Mouse (Mus musculus): ENCODE results near the gene Rtl5. TPM values are rescaled to one million over a fixed set of nuclear protein-coding genes. Genes with fewer than 3 reads are reported as not detected.

The Rtl5 gene
- total RNA-seq (2023), result 1.3 and 4.8 TPM in 2 replicates

DNA sequence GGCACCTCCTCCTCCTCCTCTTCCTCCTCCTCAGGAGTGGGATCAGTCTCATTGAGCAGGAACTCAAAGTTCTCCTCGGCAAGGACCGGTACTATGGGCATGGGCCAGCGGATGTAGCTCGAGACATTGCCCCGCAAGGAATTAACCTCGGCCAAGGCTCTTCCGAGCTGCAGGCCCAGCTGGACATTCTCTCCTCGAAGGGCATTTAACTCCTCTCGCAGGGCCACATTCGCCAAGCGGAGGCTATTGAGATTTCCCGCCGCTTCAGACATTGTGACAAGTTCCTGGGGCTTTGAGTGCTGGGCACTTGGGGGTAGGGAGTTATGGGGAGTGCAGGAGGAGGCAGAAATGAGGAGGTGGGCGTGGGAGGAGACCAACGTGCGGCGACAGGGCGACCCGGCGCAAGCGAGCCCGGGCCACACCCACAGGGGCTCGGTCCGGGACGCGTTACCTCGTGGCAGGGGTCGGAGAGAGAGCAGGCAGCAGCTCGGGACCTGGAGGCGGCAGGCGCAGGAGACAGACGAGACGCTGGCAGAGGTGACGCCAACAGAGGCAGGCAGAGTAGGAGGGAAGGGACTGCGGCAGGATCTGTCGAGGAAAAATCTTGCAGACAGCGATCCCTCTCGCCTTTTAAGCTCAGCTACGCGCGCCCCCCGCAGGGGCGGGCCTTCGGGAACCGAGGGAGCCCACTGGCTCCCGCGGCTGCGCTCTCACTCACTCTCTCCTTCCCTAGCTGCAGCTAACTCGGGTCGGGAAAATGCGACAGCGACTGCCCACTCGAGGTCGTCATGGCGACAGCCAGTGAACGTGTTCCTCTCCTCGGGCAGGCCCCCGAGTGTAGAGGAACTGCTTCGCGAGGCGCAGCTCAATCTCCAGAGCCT lies at the start of gene Rtl5:
TSS of gene Rtl5 (minus strand) at position 714 of the 881 bp plus-strand sequence.

DNA sequence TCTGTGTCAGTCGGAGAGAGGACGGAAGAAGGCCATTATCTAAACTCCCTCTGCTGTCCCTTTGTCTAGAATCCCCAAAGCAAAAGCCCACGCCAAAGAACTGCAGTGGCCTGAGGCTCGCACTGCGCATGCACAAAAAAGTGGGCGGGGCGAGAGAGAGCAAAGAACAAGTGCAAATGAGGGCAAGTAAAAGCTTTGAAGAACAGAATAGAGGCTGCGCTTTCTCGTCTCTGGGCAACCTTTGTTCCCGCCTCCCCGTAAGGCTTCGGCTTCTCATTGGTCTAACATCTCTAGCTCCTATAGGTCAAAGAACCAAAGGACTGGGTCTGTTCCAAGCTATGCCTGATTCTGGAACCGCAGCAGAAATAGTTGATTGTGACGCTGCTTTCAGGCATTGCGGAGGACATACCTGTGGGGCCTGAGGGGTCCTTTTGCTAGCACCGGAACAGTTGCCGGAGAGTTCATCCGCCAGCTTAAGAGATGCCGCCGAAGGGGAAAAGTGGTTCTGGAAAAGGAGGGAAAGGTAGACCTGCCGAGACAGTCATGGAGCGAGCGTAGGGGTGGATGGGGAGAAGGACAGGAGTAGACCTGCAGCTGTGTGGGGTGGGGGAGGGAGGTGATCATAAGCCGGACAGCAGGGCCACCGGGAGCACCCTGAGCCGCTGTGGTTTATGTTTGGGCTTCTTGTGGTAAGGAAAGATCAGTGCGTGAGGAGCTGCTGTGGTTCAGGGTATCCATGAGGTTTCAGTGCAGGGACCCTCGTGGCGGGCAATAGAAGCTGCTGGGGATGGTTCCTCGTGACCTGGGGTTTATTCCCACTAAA lies 48.1 kb upstream of the Rtl5 start, which contains the start of gene Pin4:
TSS of gene Pin4 (plus strand) at position 406 of the 823 bp plus-strand sequence.

Other genes starting within 250 kb of the Rtl5 start
- gene Nhsl2, start 221.9 kb downstream of the Rtl5 start, total RNA-seq (2023), result 198 and 202 TPM in 2 replicates
- 12.0 and 17.7 TPM in 2 replicates for gene Pin4, start 48.1 kb upstream of the Rtl5 start, total RNA-seq (2023)
- 7.5 and 8.3 TPM in 2 replicates for gene Ercc6l, start 85.8 kb upstream of the Rtl5 start, total RNA-seq (2023)
- 633 and 671 TPM in 2 replicates for gene Rps4x, start 118.1 kb upstream of the Rtl5 start, total RNA-seq (2023)
- gene Cited1, start 180.9 kb upstream of the Rtl5 start, total RNA-seq (2023), result not detected in 2 replicates